Mouse (Mus musculus) thymus, postnatal 0 days (tissue): ENCODE measurements around the gene Zbtb5. TPM values are rescaled to one million over a fixed set of nuclear protein-coding genes. Genes with fewer than 3 reads are reported as not detected.
A peak's percentile ranks its signal among the peaks of the same experiment; 100 is the strongest.
"Not testable (repeated sequence)": the region's sequence is repeated elsewhere in the genome, so short reads cannot be mapped to it uniquely, and the experiment has no call there.

ENCODE experiments used
- DNase-seq: peaks from one replicate; pipeline ENCODE4 v3.0.0-alpha.2; 2015; ENCODE audit warnings: low spot score
- polyA plus RNA-seq: library from polyadenylated mRNA; unstranded; fragments of >200 nt; fragmentation: Nextera tagmentation; extraction: Ambion mirVana; gene quantifications from 2 replicates; pipeline ENCODE4 v1.2.1, GENCODE M21; 2015

Gene Zbtb5
- polyA plus RNA-seq, 1 experiment from 2014 or later: 15.9 TPM

DNA sequence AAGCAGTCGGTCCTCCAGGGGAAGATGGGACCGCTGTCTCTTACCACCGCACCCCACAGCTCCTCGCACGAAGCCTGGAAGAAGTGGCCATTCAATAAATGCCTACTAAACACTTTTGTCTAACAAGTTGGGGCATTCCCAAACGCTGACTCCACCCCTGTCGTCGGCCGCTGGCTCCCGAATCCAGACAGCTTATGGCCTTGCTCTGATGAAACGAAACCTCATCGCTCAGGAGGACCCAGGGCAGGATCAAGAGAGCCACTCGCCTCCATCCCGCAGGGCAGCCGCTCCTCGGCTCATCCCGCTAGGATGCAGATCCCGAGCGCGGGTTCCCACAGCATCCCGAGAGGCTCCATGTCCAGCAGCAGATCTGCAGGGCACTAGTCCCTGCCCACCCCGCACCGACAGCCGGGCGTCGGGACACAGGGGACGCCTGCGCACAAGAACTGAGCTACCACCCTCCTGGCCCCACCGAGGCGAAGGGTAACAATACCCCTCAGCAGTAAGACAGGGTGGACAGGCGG, 569 bp downstream of the Zbtb5 start:
- DNase-seq: no peak

DNA sequence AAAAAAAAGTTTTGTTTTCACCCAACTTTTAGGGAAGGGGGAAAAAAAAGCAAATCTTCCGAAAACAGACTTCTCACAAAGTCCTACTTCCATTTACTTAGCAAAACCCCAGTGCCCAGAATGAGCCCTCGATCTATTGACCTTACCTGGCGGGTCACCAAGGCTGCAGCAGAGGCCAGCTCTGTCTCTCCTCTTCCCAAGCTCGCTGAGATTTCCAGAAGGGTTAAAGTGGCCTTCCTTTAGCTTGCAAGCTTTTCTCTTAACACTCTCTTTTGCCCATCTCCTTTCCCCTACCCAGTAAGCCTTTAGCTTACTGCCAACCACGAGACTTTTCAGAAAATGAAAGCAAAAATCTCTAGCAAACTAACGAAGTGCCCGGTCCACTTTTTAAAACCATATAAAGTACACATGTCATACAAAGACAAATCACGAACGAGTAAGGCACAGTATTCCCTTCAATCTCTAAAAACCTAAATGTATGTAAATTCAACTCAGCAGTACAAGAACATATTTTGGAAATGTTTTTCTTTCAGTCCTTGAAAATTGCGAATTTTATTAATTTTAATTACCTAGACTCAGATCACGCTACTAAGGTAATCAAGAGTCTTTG, 1.3 kb downstream of the Zbtb5 start:
- DNase-seq: no peak

DNA sequence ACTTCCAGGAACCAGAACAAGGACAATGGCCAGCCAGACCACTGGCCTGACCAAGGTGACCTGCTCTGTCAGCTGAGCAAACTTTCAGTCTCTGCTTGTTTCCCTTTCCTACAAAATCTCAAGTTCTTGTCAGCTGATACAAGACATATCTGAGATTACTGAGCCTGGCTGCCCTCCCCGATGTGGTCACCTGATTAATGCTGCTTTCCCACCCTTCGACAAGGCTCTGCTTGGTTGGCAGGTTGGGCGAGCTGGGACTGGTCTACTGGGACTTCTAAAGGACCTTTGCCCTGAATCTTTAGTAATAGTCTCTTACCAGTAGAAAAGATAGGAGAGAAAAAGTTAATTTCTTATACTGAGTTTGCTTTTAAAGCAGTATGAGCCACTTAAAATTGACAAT, 6.8 kb downstream of the Zbtb5 start:
- DNase-seq: no peak

DNA sequence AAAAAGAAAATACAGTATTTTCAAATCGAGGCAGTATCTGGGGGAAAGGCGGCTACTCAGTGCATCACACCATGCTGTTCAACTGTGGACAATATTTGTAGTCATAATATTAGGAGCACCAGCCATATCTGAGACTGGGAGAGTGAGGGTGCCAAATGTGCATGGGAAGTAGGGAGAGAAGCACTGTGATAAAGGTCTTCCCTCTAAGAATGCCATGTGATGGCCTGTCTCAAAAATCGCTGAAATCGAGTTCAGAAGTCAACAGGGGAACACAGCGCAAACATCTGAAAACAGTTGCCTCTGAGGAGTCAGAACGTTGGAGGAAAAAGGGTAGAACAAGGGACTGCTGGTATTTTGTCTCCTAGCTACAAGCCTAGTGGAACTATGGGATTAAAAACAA, 12.2 kb downstream of the Zbtb5 start:
- DNase-seq: no peak

DNA sequence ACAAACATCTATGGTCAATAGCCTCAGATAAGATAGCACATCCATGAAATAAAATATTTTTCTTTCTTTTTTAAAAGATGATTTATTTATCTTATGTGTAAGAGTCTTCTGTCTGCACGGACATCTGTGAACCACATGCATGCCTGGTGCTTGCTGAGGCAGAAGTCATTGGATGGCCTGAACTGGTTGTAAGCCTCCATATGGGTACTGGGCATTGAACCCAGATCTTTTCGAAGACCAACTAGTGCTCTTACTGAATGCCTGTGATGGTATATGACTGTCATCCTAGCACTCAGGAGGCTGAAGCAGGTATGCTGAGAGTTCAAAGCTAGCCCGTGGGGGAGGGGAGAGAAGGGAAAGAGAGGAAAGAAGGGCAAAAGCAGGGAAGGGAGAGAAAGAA, 14.1 kb downstream of the Zbtb5 start:
- no peak for DNase-seq

DNA sequence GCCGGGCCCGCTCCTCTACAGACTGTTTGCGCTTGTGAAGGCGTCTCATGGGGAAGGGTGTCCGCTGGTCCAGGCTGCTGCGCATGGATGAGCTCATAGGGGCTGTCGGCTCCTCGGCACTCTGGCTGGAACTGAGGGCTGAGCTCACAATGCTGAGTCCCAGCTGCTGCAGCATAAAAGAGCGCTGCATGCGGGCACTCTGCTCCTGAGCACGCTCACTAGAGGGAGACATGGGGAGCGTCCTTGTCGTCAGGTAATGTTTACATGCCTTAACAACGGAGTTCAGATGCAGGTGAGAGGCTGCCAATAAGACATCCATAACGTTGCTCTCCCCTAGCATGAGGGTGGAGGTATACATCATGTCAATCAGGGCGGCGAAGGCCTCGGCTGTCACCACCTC, 17.4 kb downstream of the Zbtb5 start:
- no peak for DNase-seq

DNA sequence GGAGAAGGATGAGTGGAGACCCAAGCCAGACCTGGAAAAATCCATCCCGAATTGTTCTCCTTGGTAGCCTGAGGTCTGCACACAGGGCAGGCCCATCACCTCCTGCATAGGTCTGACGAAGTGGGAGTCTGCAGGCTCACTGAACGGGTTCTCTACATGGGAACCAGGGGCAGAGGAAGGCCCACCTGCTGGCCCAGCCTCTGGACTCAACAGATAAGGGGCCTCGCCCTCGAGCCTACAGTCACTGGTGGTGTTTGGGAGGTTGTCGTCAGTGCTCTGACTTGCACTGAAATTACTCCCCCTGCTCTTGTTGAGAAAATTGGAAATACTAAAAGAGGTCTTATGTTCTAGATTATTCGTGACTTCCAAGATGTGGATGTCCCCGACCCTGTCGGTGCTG, 18.4 kb downstream of the Zbtb5 start:
- no peak for DNase-seq

DNA sequence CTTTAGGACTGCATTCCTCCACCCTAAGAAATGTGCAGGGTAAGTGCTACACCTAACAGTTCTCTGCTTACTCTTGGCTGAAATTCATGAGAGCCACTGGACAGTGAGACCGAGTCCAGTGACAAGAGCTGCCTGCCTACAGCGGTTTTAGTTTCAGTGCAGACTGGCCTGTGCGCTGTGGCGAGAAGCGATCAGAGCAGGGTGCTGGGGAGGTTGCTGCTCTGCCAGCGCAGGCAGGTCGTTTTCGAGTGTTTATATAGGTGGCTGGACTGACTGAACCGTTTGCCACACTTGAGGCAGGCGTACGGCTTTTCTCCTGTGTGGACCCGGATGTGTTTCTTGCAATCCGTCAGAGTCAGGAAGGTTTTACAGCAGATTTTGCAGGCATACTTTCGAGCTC, 19.0 kb downstream of the Zbtb5 start:
- DNase-seq: not testable (repeated sequence)

DNA sequence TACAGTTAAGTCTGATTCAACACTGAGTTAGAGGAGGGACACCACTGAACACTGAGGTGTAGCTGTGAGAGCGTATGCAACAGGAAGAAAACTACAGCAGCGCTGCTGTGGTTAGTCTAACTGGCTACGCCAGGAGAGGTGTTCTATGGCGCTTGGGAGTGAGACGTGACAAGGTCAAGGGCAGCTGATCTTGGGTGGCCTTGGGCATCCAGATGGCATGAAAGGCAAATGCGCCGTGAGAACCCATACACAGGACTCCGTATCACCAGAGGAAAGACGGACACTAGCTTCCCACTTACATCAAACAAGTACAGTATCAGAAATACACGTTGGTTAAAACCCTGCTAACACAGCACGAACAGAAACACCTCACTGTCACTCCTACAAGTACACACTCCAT, 19.9 kb downstream of the Zbtb5 start:
- DNase-seq: not testable (repeated sequence)

DNA sequence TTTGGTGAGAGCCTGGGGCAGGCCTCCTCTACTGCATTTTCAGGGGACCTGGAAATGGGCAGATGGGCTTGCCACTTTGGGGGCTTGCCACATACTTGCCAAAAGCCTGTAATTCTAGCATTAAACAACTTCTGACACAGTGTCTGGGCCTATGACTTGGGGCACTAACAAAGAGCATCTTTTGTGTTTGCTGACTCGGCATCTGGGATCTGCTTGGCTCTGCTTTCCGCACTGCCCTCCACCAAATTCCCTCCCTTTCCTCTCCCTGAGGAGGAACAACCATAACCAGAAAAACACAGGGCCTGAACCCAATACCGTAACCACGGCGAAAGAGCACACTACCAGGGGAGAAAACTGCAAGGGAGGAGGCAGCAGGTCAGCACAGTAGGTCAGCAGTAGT, 21.7 kb downstream of the Zbtb5 start:
- DNase-seq: no peak

DNA sequence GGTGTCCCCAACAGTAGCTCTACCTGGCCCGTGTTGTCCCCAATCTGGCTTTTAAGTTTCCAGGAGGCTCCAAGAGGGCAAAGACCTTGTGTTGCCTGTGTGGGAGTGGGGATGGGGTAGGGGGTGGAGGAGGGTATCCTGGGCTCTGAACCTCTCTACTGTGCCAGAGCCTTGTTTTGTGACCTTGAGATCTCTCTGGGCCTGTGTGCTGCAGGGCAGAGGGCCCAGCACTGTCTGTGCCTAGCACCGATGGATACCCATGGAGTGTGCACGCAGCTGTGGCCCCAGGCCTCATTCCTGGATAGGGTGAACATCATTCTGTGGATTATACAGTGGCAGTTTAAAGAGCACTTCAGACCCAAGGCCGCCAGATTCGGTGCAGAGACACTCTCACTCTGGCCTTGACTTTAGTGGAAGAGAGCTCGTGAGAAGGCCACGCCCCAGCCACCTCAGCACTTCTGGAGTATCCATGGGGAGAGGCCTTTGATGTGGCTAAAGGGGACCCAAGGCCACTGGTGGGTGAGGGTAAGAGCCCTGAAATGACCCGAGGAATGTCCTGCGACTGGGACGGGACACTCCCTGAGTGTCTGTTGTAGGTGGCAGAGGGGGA, 29.0 kb downstream of the Zbtb5 start:
- no peak for DNase-seq

DNA sequence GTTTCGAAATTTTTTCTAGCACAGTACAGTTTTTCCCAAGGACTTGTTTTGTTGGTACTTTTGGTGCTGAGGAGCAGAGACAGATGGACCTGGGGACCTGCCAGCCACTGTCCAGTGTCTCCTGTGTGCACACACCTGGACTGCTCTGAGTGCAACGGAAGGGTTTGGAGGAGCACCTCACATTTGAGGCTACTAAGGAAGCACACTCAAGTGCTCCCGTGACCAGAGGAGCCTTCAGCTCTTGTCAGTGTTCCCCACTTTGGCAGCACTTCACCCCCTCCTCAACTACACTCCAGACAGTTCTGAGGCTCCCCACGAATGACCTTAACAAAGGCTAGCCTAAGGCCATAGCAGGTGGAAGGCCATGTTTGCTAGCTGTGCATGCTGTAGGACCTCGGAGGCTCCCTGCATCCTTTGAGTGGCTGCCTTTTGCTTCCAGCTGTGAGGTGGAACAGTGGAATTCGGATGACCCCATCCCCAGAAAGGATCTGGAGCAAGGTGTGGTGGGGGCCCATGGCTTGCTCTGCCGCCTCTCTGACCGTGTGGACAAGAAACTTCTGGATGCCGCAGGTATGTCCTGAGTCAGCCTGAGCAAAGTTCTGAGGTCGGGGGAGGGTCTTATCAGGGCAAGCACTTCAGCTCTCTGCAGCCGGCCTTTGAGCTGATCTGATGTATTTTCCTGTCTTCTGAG, 29.6 kb downstream of the Zbtb5 start:
- no peak for DNase-seq

DNA sequence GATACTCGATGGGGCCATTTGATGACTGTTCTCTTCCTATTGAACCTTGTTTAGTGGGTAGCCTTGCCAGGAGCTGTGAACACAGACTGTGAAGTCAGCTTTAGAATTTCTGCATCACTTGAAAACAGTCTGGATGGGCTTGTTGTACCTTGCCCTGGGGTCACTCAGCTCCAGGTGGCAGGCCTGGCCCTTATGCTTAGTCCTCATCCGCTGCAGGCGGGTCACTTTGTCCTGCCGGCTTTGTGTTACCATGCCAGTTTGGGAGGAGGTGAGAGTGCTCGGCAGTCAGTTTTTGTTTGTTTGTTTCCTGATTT, 30.3 kb downstream of the Zbtb5 start:
- DNase-seq: no peak

DNA sequence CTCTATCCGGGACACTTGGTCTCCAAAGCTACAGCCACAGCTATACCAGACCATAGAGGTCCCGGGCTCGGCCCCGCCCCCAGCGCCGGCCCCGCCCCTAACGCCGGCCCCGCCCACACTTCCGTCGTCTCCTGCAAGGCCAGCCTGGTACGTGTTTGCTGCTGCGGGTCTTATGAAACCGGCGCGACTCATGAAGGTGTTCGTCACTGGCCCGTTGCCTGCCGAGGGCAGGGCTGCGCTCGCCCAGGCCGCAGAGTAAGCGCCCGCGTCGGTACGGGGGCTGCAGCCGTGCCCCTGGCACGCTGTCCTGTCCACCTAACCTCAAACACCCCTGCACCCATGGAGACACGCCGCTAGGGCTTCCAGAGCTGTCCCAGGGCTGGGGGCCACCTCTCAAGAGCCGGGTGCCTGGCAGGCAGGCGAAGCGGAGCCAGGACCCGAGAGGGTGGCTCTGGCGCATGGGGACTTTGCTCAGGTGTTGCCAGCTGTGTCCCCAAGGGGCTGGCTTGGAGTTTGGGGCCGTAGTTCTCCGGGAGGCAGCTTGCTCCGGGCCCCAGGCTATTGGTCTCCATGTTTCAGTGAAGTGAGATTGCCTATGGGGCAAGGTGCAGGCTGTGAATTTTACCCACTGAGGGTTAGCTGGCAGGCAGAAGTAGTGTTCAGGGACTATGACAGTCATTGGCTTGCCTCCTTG, 30.8 kb downstream of the Zbtb5 start, which contains the start of gene Grhpr:
Gene Grhpr (plus strand): TSS at position 116 of the 694 bp plus-strand sequence.
- peak; percentile 88 for DNase-seq

DNA sequence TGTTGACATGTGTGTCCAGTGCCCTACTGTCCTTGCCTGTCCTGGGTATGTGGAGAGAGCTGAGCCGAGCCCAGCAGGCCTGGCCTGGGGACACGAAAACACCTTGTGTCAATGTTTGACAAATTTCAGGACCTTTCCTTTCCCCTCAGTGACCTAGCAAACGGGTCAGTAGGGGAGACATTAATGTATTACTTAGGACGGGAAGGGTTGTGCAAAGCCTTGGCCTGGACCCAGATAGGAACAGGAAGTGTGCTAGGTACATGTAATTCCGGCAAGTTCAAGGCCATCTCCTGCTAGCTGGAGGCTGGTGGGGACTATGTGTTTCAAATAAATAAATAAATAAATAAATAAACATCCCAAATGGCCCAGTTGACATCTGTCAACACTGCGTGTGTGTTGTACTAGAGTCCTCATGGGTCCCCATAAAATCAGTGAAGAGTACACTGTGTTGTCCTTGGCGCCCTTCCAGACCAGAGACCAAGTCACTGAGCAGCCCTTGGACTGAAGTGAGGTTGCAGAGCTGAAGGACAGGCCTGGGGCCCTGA, 32.3 kb downstream of the Zbtb5 start:
- no peak for DNase-seq

DNA sequence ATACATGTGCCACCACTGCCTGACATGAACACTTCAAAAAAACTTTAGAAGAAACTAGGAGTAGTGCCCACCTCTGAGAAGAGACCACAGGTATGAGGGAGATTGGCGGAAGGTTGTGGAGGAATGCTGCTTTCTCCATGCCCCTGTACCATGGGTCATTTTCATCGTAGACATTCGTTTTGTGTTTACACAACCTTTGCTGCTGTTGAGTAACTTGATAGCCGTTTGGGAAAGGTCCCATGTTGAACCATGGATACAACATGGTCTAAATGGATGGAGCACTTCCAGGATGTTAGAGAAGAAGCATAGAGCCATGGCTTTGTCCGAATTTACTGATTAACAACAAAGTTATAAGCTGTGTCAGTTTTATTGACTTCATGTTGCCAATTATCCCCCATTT, 34.0 kb downstream of the Zbtb5 start:
- DNase-seq: no peak

DNA sequence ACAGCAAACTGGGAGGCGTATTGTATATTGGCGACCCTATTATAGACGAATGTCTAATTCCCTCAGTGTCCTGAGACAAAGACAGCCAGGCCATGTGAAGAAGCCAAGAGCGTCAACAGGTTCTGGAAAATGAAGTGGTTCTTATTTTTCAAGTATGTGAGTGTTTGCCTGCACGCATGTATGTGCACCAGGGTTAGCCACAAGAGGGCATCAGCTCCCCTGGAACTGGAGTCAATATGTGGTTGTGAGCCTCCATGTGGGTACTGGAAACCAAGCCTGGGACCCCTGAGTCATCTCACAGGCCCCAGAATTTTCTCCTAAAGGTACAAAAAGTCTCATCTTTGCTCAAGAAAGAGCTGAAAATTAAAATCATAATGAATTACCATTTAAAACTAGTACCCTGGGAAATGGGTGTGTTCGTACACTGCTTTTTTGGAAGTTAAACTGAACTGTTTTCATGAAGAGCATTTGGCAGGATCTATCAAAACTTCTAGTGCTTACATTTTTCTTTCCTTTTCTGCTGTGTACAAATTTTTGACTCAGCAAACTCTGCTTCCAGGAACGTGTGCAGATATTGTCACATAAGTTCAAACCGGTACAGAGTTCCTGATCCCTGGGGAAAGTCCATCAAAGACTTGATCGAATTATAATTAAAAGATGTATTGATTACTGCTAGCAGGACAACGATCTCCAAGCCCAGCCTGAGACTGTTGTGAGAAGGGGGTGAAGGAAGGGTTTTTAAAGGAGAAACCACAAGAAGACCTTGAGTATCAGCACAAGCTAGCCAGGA, 35.1 kb downstream of the Zbtb5 start:
- no peak for DNase-seq

DNA sequence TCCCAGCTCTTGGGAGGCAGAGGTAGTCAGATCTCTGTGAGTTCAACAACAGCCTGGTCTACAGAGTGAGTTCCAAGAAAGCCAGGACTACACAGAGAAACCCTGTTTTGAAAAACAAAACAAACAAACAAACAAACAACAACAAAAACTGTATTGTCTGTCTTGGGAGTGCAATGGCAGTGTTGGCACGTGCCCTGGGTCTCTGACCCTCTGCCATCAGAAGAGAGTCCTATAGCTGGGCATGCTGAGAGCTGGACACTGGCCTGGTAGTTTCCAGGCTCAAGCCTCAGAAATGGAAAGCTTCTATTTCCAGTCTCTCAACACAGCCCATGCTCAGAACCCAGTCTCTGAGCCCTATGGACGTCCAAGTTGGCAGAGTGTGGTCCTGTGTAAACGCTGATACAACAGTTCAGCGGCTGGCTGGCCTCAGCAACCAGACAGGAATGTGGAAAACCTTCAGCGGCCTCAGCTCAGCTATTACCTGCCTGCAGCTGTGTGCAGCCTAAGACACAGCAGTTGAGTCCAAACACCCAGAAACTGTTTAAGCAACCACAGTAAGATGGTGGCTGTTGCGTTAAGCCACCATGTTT, 36.1 kb downstream of the Zbtb5 start:
- no peak for DNase-seq

DNA sequence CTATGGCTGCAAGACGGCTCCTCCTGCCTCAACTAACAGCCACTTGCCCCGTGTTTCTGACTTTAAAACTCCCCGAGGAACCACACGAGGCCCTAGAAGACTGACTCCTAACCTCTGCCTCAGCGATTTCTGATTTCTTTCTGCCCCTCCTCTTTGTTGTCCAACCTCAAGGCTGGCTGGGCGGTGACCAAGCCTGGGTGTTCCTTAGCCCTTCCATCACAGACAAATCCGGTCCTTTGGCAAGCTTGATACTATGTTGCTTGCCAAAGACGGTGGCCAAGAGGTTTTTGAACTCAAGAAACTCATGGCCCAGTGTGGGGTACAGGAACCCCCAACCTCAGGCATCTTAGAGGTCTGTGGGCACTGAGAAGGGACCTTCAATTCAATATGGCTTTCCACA, 37.9 kb downstream of the Zbtb5 start:
- DNase-seq: no peak

DNA sequence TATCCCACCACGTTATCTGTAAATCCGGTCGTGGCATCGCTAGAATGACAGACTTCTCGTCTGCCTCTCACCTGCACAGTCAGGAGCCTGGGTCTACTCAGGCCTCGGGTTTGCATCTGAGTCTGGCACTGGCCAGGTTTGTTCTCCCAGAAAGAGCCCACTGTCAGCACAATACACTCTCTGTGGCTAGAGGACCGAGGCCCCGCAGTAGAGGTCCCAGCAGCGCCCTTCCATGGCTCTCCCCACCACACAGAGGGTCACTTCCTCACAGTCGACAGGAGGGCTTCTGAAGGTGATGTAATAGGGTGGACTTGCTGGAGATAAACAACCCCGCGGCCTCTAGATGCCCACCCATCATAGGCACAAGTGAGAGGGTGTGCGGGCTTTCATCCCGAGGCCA, 38.3 kb downstream of the Zbtb5 start:
- DNase-seq: no peak

DNA sequence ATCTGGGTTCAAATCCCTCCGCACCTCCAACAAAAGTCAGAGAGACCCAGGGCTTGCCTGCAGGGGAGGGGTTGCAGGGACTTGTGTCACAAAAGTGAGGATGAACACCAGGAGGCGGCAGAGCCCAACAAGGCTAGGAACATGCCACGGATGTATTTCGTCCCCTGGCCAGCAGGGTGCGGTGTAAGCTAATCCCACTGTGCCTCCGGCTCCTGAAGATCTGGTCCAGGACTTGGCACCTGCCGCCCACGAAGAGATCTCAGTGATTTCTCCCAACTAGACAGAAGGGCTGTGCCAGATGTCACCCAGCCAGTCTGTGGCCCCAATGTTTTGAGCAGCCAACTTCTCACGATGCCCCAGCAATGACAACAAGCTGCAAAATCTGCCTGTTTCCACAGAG, 38.8 kb downstream of the Zbtb5 start:
- DNase-seq: peak; percentile 93
